ENCODE assay signal across 22 mouse cellular contexts in the genomic region with DNA sequence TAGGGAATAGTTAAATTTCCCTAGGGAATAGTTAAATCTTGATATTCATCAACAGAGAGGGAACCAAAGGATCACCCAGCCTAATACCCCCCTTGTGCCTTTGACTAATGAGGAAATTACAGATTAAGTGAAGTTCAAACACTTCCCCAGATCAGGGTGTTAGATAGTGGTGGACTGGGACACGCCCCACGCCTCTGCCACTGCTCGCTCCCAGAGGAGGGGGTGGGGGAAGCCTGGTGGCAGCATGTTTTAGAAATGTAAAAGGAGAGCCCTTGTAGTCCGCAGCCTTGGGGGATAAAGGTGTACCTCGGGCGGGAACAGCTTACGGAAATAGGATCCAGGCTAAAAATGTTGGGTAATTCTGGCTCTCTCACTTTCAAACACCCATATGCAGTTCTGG.
DNase-seq lines count a peak whose midpoint lies in the region; TF ChIP-seq lines count a peak whose summit lies in the region.
"Had no signal": no experiment of that assay in that cellular context is flagged by ENCODE, and none has a peak within 500 bp of the region (broad histone marks: within the 10 kb centered on the region; RNA-seq: fewer than 3 reads in every experiment).

No protein-coding gene starts in this region.

- intact Hi-C loops in left cerebral cortex, adult 2 months (cut with DNase I), result no loop called here
- intact Hi-C loops in left cerebral cortex, postnatal 14 days (cut with DNase I), result no loop called here

- H3K4me3 ChIP-seq in left cerebral cortex, adult 2 months, result no peak overlapping the region
- H3K4me3 ChIP-seq: embryonic facial prominence, embryonic 13.5 days; erythroblast, embryonic 14.5 days; forebrain, embryonic 10.5 days; gastrocnemius, adult 2 months; hindbrain, embryonic 12.5 days had no signal

- DNase-seq in left cerebral cortex, adult 2 months (ENCODE audit: extremely low spot score in 1 of 2, low spot score in 2 of 2), result no peak
- no peak for DNase-seq in left cerebral cortex, postnatal 14 days (ENCODE audit: low spot score in 2 of 2)
- peak; percentile 8 for DNase-seq in lung, postnatal 36 days
- no peak for DNase-seq in lung, postnatal 14 days
- peak; percentile 38 for DNase-seq in WW6 (ENCODE audit: low read depth, low spot score)
- no peak for DNase-seq in right cerebral cortex, adult 18-20 months
- no peak for DNase-seq in spleen, postnatal 14 days (ENCODE audit: low spot score in 2 of 2)
- DNase-seq in kidney, adult 11 months, result no peak
- DNase-seq: adrenal gland, adult 8-10 months; adrenal gland, postnatal 36 days; cerebellum, adult 11 months; cerebellum, adult 8-10 months; cerebellum, postnatal 14 days; embryo, embryonic 11 days; gastrocnemius, adult 2 months; gastrocnemius, postnatal 25 days; heart, postnatal 10 days; heart, postnatal 4 days had no signal

- TF ChIP-seq CTCF in left cerebral cortex, adult 2 months (IDR thresholded peaks at IDR 0.05), result no peak

- peak overlapping the region; percentile 41; the same call in 1 of the 2 replicates for H3K27ac ChIP-seq in left cerebral cortex, adult 2 months
- H3K27ac ChIP-seq: embryonic facial prominence, embryonic 13.5 days; gastrocnemius, adult 2 months; hindbrain, embryonic 12.5 days had no signal

Comparison
In these comparisons a context has a peak if more than half of its experiments do, and no peak if none do; other contexts are left out.
1. DNase-seq: peak in lung, postnatal 36 days (single experiment) and WW6 (single experiment); none in left cerebral cortex, adult 2 months (0 of 2), left cerebral cortex, postnatal 14 days (0 of 2), lung, postnatal 14 days (single experiment), right cerebral cortex, adult 18-20 months (single experiment), spleen, postnatal 14 days (0 of 2) and kidney, adult 11 months (single experiment).